Mouse (Mus musculus): ENCODE data around the gene Gm2a. TPM values are rescaled to one million over a fixed set of nuclear protein-coding genes. Genes with fewer than 3 reads are reported as not detected.

The Gm2a gene
- polyA plus RNA-seq, 1 experiment from 2014 or later: 15.5 TPM

DNA sequence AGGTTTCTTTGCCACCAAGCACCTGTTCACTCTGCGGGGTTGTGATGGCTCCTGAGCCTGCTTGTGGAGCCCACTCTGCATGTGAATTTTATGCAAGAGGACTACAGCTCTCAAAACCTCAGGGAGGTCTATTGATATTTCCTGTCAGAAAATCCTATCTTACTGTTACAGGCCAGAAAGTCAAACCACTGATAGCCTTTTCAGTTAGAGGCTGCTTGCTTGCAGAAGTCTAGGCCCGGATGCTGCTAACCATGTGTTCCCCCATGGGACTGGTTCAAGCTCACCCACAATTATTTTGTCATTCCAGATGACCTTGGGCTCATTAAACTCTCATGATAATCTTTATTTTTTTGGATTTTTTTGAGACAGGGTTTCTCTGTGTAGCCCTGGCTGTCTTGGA lies 19.1 kb downstream of the Gm2a start:
- 92% methylated on average over 2 of the region's 2 CpGs for WGBS
- no peaks in the 10 kb centered on the region for H3K36me3 ChIP-seq
- no peak for ATAC-seq (ENCODE audit: low FRiP score)
- no peak overlapping the region for H3K4me2 ChIP-seq (replicated peaks)
- H3K27me3 ChIP-seq: no peaks in the 10 kb centered on the region
- H3K9ac ChIP-seq: no peak overlapping the region
- no peaks in the 10 kb centered on the region for H3K9me3 ChIP-seq (replicated peaks)
- no peak overlapping the region for H3K4me3 ChIP-seq
- H3K27ac ChIP-seq: no peak overlapping the region
- H3K4me1 ChIP-seq: no peaks in the 10 kb centered on the region

DNA sequence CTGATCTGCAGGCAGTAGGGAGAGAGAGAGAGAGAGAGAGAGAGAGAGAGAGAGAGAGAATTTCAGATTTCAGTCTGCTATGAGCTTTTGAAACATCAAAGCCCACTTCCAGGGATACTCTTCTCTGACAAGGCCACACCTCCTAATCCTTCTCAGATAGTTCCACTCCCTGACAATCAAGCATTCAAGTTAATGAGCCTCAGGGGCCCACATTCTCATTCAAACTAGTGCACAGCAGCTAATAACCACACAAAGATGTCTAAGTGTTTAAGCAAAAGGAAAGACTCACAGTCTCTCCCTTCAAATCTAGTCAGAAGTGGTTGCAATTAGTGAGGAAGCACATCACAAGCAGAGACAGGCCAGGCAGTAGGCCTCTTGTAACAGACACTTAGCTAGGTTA lies 22.4 kb downstream of the Gm2a start:
- no peak for ATAC-seq (ENCODE audit: low FRiP score)
- no peak overlapping the region for H3K27ac ChIP-seq
- no peak overlapping the region for H3K4me2 ChIP-seq (replicated peaks)
- no peaks in the 10 kb centered on the region for H3K36me3 ChIP-seq
- H3K9ac ChIP-seq: no peak overlapping the region
- no peaks in the 10 kb centered on the region for H3K4me1 ChIP-seq
- no peaks in the 10 kb centered on the region for H3K9me3 ChIP-seq (replicated peaks)
- H3K27me3 ChIP-seq: no peaks in the 10 kb centered on the region
- no peak overlapping the region for H3K4me3 ChIP-seq

DNA sequence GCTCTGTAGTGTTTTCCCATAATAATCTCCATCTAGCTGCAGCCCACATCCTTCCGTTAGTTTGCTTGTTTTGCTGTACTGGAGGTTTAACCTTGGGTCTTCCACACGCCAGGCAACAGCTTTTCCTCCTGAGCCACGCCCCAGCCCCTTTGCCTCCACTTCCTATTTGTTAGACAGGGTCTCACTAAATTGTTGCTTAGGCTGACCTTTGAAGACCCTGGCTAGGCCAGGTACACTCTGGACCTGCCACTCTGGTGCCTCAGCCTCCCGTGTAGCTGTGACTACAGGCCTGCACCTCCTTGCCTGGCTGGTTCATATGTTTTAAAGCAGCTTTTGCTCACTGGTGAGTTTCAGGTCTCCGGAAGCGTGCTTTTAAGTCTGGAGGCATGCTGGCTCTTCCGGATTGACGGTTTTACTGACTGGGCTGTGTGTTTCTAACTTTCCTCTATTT lies 22.9 kb downstream of the Gm2a start:
- Histone ChIP-seq H3K27ac (no peak overlapping the region), H3K9ac (no peak overlapping the region), H3K36me3 (no peaks in the 10 kb centered on the region), H3K4me3 (no peak overlapping the region), H3K4me1 (no peaks in the 10 kb centered on the region), H3K27me3 (no peaks in the 10 kb centered on the region), H3K4me2 (replicated peaks) (no peak overlapping the region), H3K9me3 (replicated peaks) (no peaks in the 10 kb centered on the region)
- ATAC-seq (ENCODE audit: low FRiP score): no peak
- 78% methylated on average over 8 of the region's 8 CpGs for WGBS

DNA sequence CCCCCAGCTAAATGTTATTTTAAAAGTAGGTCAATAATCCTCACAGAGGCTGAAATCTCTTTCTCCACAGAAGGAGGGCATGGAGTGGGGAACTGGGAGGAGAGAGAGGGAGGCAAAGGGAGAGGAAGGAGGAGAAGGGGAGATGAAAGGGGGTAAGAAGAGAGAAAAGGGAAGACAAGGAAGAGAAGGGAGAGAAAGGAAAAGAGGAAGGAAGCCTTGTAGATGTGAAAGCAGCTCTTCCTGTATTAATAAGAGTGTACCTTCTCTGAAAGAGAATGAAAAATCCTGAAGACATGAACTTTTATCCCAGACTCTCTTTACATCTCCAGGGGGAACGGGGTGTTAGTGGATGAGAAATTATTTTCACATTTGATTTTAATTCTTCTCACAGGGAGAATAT lies 23.5 kb downstream of the Gm2a start:
- no peak for ATAC-seq (ENCODE audit: low FRiP score)
- H3K27ac ChIP-seq: no peak overlapping the region
- H3K4me3 ChIP-seq: no peak overlapping the region
- no peaks in the 10 kb centered on the region for H3K27me3 ChIP-seq
- H3K4me2 ChIP-seq (replicated peaks): no peak overlapping the region
- 89% methylated on average over 1 of the region's 1 CpGs for WGBS
- H3K9ac ChIP-seq: no peak overlapping the region
- no peaks in the 10 kb centered on the region for H3K9me3 ChIP-seq (replicated peaks)
- H3K4me1 ChIP-seq: no peaks in the 10 kb centered on the region
- no peaks in the 10 kb centered on the region for H3K36me3 ChIP-seq

DNA sequence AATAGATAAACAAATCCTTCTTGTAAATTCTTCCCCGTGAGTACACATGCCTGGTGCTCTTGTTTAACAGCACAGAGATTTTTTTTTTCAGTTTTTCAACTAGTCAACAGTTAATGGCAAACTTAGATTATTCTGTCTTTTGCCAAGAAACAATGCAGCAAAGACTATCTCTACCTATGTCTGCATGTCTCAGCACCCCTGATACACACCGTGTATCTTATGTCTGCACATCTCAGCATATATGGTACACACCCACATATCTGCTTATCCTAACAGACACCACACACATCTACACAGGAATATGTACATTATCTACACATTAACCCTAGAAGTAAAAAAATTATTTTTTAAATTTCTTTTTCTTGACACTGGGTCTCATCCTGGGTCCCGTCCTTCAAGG lies 28.7 kb downstream of the Gm2a start:
- Histone ChIP-seq H3K27me3 (no peaks in the 10 kb centered on the region), H3K9ac (no peak overlapping the region), H3K27ac (no peak overlapping the region), H3K9me3 (replicated peaks) (no peaks in the 10 kb centered on the region), H3K4me3 (no peak overlapping the region), H3K36me3 (no peaks in the 10 kb centered on the region), H3K4me1 (no peaks in the 10 kb centered on the region), H3K4me2 (replicated peaks) (no peak overlapping the region)
- no peak for ATAC-seq (ENCODE audit: low FRiP score)
- 85% methylated on average over 3 of the region's 3 CpGs for WGBS

DNA sequence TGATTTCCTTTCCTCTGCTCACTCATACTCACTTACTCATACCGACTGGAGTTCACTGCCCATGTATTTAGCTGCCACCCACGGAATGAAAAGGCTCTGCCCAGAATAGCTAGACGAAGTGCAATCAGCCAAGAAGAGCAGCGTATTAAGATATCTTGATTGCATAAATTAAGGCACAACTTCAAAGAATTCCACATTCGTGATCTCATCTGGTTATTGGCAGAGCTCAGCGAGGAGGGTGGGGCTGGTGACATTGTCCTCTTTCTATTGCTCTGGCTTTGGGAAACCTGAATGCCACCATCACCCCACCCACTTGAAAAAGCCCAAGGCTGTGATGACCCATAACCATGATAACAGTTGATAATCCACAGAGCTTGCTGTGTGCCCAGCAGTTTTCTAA lies 30.0 kb downstream of the Gm2a start:
- WGBS: 82% methylated on average over 6 of the region's 6 CpGs

DNA sequence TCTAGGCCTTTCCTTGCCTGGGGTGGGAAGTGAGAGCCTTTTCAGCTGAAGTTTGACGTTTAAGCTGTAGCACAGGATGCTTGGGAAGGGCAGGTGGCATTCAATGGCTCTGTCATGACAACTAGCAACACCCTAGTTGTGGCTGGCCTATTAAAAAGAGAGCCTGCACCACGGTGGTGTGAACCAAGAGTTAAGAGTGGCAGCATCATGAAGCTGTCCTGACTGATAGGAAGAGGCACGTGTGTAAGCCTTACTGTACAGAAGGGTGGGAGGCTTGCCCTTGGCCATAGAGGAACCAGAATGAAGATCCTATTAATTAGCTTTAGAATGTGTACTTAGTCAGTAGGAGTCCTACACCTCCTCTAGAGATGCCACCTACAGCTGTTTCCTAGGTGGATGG lies 30.5 kb downstream of the Gm2a start:
- Histone ChIP-seq H3K4me2 (replicated peaks) (no peak overlapping the region), H3K9me3 (replicated peaks) (no peaks in the 10 kb centered on the region), H3K36me3 (no peaks in the 10 kb centered on the region), H3K4me3 (no peak overlapping the region), H3K27me3 (no peaks in the 10 kb centered on the region), H3K27ac (no peak overlapping the region), H3K4me1 (no peaks in the 10 kb centered on the region), H3K9ac (no peak overlapping the region)
- WGBS: 75% methylated on average over 3 of the region's 3 CpGs
- no peak for ATAC-seq (ENCODE audit: low FRiP score)

More for the DNA sequence above, 30.0 kb downstream of the Gm2a start:
- H3K9me3 ChIP-seq (replicated peaks): no peaks in the 10 kb centered on the region
- no peak overlapping the region for H3K27ac ChIP-seq
- H3K9ac ChIP-seq: no peak overlapping the region
- no peak overlapping the region for H3K4me2 ChIP-seq (replicated peaks)
- no peak overlapping the region for H3K4me3 ChIP-seq
- ATAC-seq (ENCODE audit: low FRiP score): no peak
- no peaks in the 10 kb centered on the region for H3K27me3 ChIP-seq
- no peaks in the 10 kb centered on the region for H3K36me3 ChIP-seq
- H3K4me1 ChIP-seq: no peaks in the 10 kb centered on the region

DNA sequence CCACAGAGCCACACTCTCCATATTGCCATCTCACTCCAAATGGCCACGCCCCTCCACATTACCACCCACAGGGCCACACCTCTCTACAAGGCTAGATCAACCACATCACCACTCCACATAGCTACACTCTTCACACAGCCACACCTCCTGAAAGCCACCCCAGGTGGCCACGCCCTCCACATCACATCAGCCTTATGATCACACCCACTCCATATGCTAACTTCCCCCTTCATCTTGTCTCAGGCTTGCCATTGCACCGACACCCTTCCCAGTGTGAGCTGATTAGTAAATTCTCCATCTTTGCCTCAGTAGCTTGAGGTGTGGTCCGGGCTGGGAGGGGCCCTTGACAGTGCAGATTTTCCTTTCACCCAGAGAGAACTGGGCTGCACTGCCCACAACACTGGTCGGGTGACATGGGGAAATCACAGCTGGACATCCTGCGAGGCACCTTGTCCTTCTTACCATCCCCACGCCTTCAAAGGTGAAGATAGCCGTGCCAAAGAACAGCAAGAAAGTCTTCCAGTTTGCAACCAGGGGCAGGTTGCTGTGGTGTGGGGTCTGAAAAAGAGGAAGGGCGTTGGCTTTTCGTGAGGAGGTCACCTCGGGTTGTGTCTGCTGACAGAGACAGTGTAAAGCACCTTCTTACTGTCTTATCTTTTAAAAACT lies 33.3 kb downstream of the Gm2a start:
- no peaks in the 10 kb centered on the region for H3K27me3 ChIP-seq
- no peaks in the 10 kb centered on the region for H3K4me1 ChIP-seq
- WGBS: 89% methylated on average over 11 of the region's 11 CpGs
- no peak overlapping the region for H3K4me2 ChIP-seq (replicated peaks)
- no peak overlapping the region for H3K9ac ChIP-seq
- H3K9me3 ChIP-seq (replicated peaks): no peaks in the 10 kb centered on the region
- H3K4me3 ChIP-seq: no peak overlapping the region
- no peaks in the 10 kb centered on the region for H3K36me3 ChIP-seq
- no peak overlapping the region for H3K27ac ChIP-seq
- no peak for ATAC-seq (ENCODE audit: low FRiP score)

DNA sequence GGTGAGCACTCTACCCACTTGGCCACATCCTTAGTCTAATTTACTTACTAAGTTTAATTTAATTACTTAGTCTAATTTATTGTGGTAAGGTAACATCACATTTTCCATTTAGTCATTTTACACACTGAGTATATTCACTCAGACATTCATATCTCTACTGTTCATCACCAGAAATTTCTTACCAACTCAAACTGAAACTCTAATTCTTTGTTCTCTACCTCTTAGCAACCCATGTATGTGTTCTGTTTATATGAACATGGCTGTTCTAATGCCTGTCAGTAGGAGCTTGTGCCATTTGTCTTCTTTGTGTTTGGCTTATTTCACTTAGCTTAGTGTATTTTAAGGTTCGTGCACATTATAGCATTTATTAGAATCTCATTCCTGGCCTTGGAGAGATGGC lies 34.0 kb downstream of the Gm2a start:
- H3K27me3 ChIP-seq: no peaks in the 10 kb centered on the region
- no peaks in the 10 kb centered on the region for H3K36me3 ChIP-seq
- 91% methylated on average over 1 of the region's 1 CpGs for WGBS
- no peak overlapping the region for H3K27ac ChIP-seq
- H3K9me3 ChIP-seq (replicated peaks): no peaks in the 10 kb centered on the region
- no peak for ATAC-seq (ENCODE audit: low FRiP score)
- H3K4me1 ChIP-seq: no peaks in the 10 kb centered on the region
- H3K4me2 ChIP-seq (replicated peaks): no peak overlapping the region
- no peak overlapping the region for H3K4me3 ChIP-seq
- H3K9ac ChIP-seq: no peak overlapping the region

DNA sequence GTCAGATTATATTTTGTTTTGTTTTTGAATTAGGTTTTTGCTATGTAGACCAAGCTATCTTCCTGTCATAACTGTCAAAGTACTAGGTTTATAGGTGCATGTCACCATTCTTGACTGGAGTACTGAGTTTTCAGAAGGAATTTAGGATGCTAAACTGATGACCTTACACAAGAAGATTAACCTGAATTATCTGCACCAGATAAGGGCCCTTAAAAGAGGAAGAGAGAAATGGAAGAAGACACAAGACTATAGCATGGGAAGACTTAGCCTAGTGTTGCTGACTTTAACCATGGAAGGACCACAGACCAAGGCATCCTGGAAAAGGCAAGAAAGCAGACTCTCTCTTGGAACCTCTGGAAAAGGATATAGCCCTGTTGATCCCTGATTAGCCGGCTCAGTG lies 35.3 kb downstream of the Gm2a start:
- H3K4me3 ChIP-seq: no peak overlapping the region
- no peak overlapping the region for H3K4me2 ChIP-seq (replicated peaks)
- no peaks in the 10 kb centered on the region for H3K9me3 ChIP-seq (replicated peaks)
- H3K27ac ChIP-seq: no peak overlapping the region
- H3K4me1 ChIP-seq: no peaks in the 10 kb centered on the region
- ATAC-seq (ENCODE audit: low FRiP score): no peak
- H3K9ac ChIP-seq: no peak overlapping the region
- H3K36me3 ChIP-seq: no peaks in the 10 kb centered on the region
- 94% methylated on average over 1 of the region's 1 CpGs for WGBS
- H3K27me3 ChIP-seq: no peaks in the 10 kb centered on the region

DNA sequence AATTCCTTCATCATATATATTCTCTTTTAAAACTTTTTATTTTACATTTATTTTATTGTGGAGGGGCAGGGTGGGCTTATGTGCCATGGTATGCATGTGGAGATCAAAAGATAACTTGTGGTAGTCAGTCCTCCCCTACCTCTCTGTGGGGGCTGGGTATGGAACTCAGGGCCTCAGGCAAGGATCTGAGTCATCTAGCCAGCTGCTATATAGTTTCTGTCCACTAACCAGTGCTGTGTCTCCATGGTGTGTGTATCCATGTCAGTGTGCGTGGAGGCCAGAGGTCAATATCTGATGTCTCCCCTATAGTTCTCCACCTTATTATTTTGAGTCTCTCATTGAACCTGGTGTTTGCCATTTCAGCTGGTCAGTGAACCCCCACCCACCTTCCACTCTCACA lies 36.5 kb downstream of the Gm2a start:
- H3K4me1 ChIP-seq: no peaks in the 10 kb centered on the region
- H3K4me2 ChIP-seq (replicated peaks): no peak overlapping the region
- ATAC-seq (ENCODE audit: low FRiP score): no peak
- H3K27me3 ChIP-seq: no peaks in the 10 kb centered on the region
- H3K4me3 ChIP-seq: no peak overlapping the region
- no peaks in the 10 kb centered on the region for H3K9me3 ChIP-seq (replicated peaks)
- 86% methylated on average over 1 of the region's 1 CpGs for WGBS
- H3K36me3 ChIP-seq: no peaks in the 10 kb centered on the region
- no peak overlapping the region for H3K27ac ChIP-seq
- H3K9ac ChIP-seq: no peak overlapping the region

DNA sequence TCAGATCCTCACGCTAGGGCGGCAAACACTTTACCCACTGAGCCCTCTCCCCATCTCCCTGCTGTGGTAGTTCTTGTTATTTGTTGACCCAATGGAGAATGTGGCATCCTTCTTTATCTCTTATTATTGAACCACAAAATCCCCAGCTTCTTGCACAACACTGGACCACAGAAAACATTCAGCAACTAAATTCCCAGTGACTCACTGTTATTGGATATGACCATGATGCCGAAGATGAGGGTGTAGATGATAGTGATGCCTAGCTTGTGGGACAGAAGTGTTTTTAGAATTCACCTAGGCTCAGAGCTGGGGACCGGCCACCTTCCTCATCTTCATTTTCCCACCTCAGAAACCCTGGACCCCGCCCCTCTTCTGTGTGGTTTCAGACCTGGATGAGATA lies 37.0 kb downstream of the Gm2a start:
- H3K36me3 ChIP-seq: no peaks in the 10 kb centered on the region
- H3K4me2 ChIP-seq (replicated peaks): no peak overlapping the region
- no peak overlapping the region for H3K4me3 ChIP-seq
- no peak overlapping the region for H3K9ac ChIP-seq
- no peaks in the 10 kb centered on the region for H3K9me3 ChIP-seq (replicated peaks)
- H3K27ac ChIP-seq: no peak overlapping the region
- H3K4me1 ChIP-seq: no peaks in the 10 kb centered on the region
- ATAC-seq (ENCODE audit: low FRiP score): no peak
- WGBS: 90% methylated on average over 5 of the region's 5 CpGs
- H3K27me3 ChIP-seq: no peaks in the 10 kb centered on the region

DNA sequence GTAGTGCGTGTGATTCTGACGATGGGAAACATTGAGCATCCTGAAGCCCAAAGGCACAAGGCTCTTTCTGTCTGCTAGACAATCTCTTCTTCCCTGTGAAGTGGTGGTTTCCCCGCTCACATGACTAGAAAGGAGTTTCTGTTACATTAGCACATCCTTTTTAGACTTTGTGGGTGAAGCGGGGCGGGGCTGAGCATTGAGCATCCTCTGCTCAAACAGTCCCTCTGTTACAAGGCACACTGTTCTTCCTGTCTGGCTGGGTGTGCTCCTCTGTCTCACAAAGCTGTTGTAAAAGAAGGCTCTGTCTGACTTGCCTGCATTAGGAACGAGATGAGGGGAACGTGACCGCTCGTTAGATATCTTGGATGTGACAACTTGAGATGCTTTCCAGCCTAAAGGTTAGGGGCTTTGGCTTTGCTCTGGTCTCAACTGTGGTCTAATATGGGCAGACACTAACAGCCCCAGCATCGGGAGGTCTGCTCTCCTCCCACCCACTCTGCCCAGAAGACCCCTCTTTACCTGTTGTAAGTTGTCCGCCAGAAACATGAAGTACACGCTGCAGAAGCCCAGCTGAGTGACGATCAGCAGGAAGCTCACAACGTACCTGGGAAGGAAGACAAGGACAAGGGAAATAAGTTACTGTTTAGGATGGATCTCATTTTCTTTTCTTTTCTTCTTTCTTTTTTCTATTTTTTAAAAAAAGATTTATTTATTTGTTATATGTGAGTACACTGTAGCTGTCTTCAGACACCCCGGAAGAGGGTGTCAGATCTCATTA lies 39.0 kb downstream of the Gm2a start:
- no peak for ATAC-seq (ENCODE audit: low FRiP score)
- H3K4me3 ChIP-seq: no peak overlapping the region

More for the DNA sequence above, 39.0 kb downstream of the Gm2a start:
- Histone ChIP-seq H3K9ac (no peak overlapping the region), H3K4me1 (no peaks in the 10 kb centered on the region), H3K9me3 (replicated peaks) (no peaks in the 10 kb centered on the region), H3K4me2 (replicated peaks) (no peak overlapping the region), H3K27ac (no peak overlapping the region), H3K36me3 (no peaks in the 10 kb centered on the region), H3K27me3 (no peaks in the 10 kb centered on the region)
- 82% methylated on average over 15 of the region's 15 CpGs for WGBS
